Mouse (Mus musculus) heart, postnatal 4 days (tissue): ENCODE data around the gene Gdf11. TPM values are rescaled to one million over a fixed set of nuclear protein-coding genes. Genes with fewer than 3 reads are reported as not detected.

Experiments
- DNase-seq: peaks from one replicate; pipeline ENCODE4 v3.0.0; 2021
- total RNA-seq, 2 experiments: library from RNA; stranded (reverse); gene quantifications; 2 replicates each; pipeline ENCODE4 v1.2.3; 2021

The Gdf11 gene
- total RNA-seq, 2 experiments from 2014 or later, result 3.8 to 4.1 TPM

DNA sequence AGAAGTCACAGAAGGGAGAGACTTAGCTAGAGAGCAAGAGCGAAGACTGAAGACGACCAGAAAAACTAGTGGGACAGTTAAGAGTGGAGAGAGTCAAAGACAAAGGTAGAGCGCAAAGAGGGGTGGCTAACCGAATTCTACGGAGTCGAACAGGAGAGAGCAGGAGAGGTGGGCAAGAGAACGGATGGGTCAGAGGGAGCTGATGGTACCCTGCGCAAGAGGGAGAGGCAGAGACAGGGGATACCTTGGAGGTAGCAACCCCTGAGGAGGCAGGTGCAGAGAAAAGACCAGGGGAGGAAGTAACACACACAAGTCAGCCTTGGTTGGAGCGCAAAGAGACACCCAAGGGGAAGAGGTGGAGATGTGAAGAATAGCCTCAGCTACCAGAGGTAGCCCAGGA, 728 bp upstream of the Gdf11 start:
- no peak for DNase-seq

DNA sequence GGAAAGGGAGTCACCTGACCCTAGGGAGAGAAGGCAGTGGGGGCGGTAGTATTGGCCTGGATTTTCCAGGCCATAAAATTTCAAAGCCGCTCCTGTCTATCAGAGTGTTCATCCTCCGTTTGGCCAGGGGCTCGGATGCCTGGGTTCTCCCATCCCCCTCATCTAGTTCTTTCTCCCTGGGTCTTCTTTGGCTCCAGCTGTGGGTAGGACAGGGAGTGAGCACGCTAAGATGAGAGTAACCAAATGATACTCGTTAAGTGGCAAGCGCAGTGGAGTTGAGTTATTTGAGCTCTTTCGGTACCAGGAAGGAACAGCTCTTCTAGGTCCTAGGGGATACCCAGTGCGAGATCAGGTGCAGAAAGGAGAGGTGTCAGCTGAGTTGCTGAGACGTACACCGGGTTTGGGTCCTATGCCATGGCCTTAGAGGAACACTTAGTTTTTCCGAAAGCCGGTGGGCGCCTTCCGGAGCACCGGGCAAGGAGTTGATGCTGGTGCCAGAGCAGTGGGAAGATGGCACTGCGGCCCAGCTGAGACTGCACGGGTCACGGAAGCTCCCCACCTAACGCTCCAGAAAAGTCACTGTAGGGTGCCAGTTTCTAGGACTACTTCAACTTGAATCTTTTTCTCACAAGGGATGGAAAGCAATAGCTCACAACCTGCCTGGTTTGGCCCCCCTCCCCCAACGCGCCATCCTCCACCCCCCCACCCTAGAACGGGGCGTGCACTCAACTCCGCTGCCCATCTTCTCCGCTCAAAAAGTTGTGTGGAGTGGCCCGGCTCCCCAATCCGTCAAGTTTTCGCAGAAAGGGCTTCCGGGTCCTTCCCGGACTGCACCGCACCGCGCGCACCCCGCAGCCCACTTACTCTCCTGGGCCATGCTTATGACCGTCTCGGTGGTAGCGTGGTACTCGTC, 879 bp downstream of the Gdf11 start:
- no peak for DNase-seq

- DNase-seq, result no peak
Observed at GRCm38 (mm10) chr10:128889846-128890245, 1.7 kb downstream of the Gdf11 start.

DNA sequence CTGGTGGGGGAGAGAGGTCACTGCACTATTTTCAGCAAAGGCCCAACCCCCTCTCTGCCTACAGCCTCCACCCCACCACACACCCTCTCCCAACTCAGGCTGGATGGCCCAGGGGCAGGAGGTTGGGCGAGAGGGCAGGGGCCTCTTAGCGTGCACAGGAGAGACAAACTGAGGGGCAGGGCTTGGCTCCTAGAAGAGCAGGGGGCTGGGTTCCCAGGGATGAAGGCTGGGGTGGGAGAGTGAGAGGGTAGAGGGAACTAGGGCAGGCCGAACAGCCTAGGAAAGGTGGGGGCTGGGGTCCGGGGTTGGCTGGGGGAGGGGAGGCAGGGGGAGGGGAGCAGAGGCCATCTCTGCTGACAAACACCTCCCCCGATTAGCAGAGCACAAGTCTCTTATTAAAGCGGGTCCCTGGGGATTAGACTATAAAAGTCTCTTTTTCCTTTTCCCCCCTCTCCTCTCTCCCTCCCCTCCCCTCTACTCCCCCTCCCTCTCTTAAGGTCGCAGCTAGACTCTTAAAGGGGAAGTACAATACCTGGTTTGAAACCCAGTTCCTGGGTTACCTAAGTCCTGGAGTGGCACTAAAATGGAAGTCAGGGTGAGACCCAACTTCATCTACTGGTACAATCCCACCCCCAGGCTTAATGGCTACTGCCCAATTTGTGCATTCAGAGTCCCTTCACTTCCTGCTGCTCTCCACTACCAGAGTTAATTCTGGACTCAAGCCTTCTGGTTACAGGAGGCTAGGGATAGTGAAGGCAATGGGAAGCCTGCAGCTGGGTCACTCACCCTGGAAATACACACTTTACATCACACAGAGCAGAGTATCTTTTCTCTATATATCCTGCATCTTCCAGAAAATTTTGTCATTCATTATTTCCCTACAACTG, 2.3 kb downstream of the Gdf11 start:
- no peak for DNase-seq

GRCm38 (mm10) chr10:128882067-128882466, 9.5 kb downstream of the Gdf11 start:
- DNase-seq, result no peak

GRCm38 (mm10) chr10:128878811-128879210, 12.7 kb downstream of the Gdf11 start:
- DNase-seq, result no peak

DNA sequence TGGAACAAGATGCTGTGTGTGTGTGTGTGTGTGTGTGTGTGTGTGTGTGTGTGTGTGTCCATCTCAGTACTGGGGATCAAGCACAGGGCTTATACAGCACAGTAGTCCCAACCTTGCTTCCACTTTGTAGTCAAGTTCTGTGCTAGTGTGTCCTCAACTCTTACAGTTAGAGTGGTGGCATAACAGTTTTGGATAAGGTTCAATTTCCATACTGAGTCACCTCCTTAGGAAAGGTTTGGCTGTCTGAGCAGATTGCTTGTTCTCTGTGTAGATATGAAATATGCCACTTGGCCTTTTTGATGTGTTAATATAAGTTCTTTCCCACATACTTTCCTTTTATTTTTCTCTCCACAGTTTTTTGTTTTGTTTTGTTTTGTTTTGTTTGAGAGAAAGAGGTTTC, 13.2 kb downstream of the Gdf11 start:
- DNase-seq, result no peak

DNA sequence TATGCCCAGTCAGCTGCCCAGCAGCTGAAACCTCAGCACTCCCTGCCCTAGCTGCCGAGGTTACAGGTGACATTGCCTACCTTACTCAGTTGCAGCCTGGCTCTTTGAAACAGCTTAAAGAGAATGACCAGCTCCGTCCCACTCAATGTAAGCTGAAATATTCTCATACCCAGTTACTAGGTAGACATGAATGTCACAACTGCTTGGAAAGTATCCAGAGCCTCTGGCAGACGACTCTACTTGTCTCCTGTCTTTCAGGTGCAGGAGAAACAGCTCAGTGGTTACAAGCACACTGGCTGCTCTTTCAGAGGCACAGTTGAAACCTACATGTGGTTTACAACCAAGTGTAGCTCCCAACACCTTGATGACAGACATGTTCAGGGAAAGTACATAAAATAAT, 21.2 kb downstream of the Gdf11 start:
- DNase-seq, result no peak

GRCm38 (mm10) chr10:128866518-128866917, 25.0 kb downstream of the Gdf11 start:
- no peak for DNase-seq

DNA sequence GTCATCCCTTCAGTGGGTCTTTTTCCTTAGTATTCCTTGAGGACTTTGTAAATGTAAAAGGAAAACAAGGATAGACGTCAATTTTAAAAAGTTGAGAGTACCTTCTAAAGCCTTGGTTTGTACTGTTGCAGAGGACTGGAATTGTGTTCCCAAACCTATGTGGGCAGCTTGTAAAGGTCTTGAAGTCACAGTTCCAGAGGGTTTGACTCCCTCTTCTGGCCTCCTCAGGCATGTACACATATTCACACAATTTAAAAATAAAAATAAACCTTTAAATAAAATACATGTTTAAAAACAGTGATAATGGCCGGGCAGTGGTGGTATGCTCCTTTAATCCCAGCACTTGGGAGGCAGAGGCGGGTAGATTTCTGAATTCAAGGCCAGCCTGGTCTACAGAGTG, 25.5 kb downstream of the Gdf11 start:
- DNase-seq, result no peak

DNA sequence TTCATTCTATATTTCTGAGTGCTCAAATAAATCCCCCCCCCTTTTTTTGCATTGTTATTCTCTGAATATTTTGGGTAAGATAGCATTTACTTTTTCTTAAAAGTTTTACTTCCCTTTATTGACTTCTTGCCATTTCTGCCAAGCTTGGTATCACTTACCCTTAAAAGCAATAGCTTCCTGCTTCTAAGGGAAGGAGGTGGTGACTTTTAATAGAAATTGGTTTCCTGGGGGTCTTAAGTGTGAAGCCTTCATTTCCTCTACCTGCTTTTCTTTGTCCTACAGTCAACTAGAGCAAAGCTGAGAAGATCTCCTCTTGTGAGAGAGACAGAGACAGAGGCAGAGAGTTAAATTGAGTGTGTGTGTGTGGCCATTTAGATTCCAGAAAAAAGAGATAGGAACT, 30.3 kb downstream of the Gdf11 start:
- DNase-seq, result no peak

DNA sequence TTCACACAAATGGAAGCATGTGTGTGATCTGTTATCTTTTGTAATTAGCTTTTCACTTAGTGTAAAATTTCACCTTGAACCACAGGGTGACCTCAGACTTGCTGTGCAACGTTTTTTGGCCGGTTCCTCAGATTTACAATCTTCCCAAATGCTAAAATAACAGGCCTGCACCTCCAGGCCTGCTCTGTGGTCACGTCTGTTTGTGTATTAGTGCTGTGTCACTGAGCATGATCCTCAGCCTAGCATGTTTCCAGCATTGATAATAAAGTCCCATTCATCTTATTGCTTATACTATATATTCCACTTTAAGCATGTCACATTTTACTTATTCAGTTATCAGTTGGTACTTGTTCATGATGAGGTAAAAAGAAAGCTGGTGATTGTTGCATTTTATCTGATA, 41.2 kb downstream of the Gdf11 start:
- no peak for DNase-seq

DNA sequence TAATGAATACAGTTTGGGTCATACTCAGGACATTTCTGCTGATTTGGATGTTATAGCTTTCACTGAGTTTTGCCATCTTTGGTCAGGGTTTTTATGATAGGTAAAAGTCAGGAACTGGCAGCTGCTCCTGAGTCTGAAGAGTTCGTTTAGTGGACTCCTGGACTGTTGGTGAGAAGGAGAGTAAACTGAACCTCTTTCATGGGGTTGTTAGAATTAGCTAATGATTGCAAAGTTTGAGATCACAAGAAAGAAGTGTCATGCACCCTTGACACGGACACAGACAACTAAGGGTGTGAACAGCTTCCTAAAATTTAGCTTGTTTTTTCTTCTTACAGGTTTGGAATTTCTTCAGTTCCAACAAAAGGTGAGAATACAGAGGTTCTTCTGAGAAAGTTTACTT, 43.1 kb downstream of the Gdf11 start:
- DNase-seq, result no peak

DNA sequence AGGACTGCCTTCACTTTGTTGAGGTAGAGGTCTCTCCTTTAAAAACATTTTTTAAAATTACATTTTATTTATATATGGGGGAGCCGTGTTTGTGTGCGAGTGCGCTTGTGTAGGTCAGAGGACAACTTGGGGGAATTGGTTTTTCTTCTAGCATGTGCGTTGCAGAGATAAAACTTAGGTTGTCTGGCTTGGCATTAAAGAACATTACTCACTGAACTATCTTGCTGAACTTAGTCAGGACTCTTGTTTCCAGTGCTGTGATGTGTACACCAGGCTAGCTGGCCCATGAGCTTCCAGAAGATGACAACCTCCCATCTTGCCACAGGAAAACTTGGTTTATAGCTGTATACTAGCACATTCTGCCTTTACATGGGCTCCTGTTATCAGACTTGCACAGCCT, 44.9 kb downstream of the Gdf11 start:
- no peak for DNase-seq

- no peak for DNase-seq
Observed at GRCm38 (mm10) chr10:128845516-128845915, 46.0 kb downstream of the Gdf11 start.

- DNase-seq, result no peak
Observed at GRCm38 (mm10) chr10:128843260-128843659, 48.3 kb downstream of the Gdf11 start.

DNA sequence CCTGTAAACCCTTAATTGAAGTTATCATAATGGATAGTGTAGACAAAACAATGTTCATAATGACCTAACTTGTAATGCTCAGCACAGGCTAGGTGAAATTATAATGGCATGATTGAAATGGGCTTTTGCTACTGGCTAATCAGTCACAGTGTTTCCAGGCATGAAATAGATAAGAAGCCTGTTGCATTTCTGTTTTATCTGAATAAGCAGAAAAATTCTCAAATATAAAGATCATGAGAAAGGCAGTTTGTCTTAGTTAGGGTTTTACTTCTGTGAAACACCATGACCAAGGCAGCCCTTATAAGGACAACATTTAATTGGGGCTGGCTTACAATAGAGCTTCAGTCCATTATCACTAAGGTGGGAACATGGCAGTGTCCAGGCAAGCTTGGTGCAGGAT, 50.9 kb downstream of the Gdf11 start:
- DNase-seq, result no peak

- no peak for DNase-seq
Observed at GRCm38 (mm10) chr10:128839434-128839833, 52.1 kb downstream of the Gdf11 start.

GRCm38 (mm10) chr10:128837400-128837799, 54.1 kb downstream of the Gdf11 start:
- no peak for DNase-seq
